Mouse (Mus musculus) layer of hippocampus, adult 9-10 months (tissue): ENCODE results near the gene Trim68.
A peak's percentile ranks its signal among the peaks of the same experiment; 100 is the strongest.
"Not testable (repeated sequence)": the region's sequence is repeated elsewhere in the genome, so short reads cannot be mapped to it uniquely, and the experiment has no call there.

Source experiments
- DNase-seq: peaks from one replicate; pipeline ENCODE4 v3.0.0; 2022; ENCODE audit warnings: low spot score

Trim68 gene

GRCm38 (mm10) chr7:102686944-102687501 is at the start of gene Trim68:
Gene Trim68 (minus strand): TSS chr7:102687327.
- peak; percentile 64 for DNase-seq

- DNase-seq = no peak
Measured at GRCm38 (mm10) chr7:102733793-102734192, 46.7 kb upstream of the Trim68 start.

GRCm38 (mm10) chr7:102727391-102727790 is 40.3 kb upstream of the Trim68 start, which contains the start of gene Olfr559:
Gene Olfr559 (minus strand): TSS chr7:102727491.
- DNase-seq = no peak

- no peak for DNase-seq
Measured at GRCm38 (mm10) chr7:102718970-102719369, 31.8 kb upstream of the Trim68 start, which contains the start of gene Olfr33. Gene Olfr33 (minus strand): TSS chr7:102719070.

GRCm38 (mm10) chr7:102701915-102702314 is 14.8 kb upstream of the Trim68 start, which contains the start of gene Olfr558:
Gene Olfr558 (plus strand): TSS chr7:102702215.
- no peak for DNase-seq

- DNase-seq = no peak
Measured at GRCm38 (mm10) chr7:102698461-102698860, 11.3 kb upstream of the Trim68 start.

GRCm38 (mm10) chr7:102695358-102696125 is 8.4 kb upstream of the Trim68 start, which contains the start of gene Olfr557:
Gene Olfr557 (plus strand): TSS chr7:102695910.
- no peak for DNase-seq

- no peak for DNase-seq
Measured at GRCm38 (mm10) chr7:102681916-102682315, 5.2 kb downstream of the Trim68 start.

- no peak for DNase-seq
Measured at GRCm38 (mm10) chr7:102676225-102676624, 10.9 kb downstream of the Trim68 start.

- no peak for DNase-seq
Measured at GRCm38 (mm10) chr7:102665378-102665777, 21.7 kb downstream of the Trim68 start.

- DNase-seq = no peak
Measured at GRCm38 (mm10) chr7:102664599-102664998, 22.5 kb downstream of the Trim68 start, which contains the start of gene Olfr556. Gene Olfr556 (plus strand): TSS chr7:102664899.

- no peak for DNase-seq
Measured at GRCm38 (mm10) chr7:102658523-102658922, 28.6 kb downstream of the Trim68 start, which contains the start of gene Olfr555. Gene Olfr555 (plus strand): TSS chr7:102658823.

- not testable (repeated sequence) for DNase-seq
Measured at GRCm38 (mm10) chr7:102644945-102645344, 42.2 kb downstream of the Trim68 start.

- no peak for DNase-seq
Measured at GRCm38 (mm10) chr7:102638132-102638531, 49.0 kb downstream of the Trim68 start, which contains the start of gene Olfr554. Gene Olfr554 (plus strand): TSS chr7:102638432.

- peak; percentile 31 for DNase-seq
Measured at GRCm38 (mm10) chr7:102636665-102637064, 50.5 kb downstream of the Trim68 start.
